Mouse (Mus musculus) monocyte, adult 2 months (primary cell): ENCODE measurements around the gene Pak4.
A peak's percentile ranks its signal among the peaks of the same experiment; 100 is the strongest.

Experiments
- DNase-seq, 2 experiments: peaks; one replicate each; pipeline ENCODE4 v3.0.0; 2022; ENCODE audit warnings: low spot score in 2 of 2, low read depth in 1 of 2

Pak4 gene

GRCm38 (mm10) chr7:28591862-28592261, 6.1 kb downstream of the Pak4 start:
- DNase-seq = no peak

GRCm38 (mm10) chr7:28587644-28588043, 10.3 kb downstream of the Pak4 start:
- no peak for DNase-seq

- no peak for DNase-seq
Measured at GRCm38 (mm10) chr7:28586663-28587411, 11.1 kb downstream of the Pak4 start.

- DNase-seq = no peak
Measured at GRCm38 (mm10) chr7:28585001-28585400, 13.0 kb downstream of the Pak4 start.

GRCm38 (mm10) chr7:28584468-28584867, 13.5 kb downstream of the Pak4 start:
- no peak for DNase-seq

GRCm38 (mm10) chr7:28583570-28584344, 14.2 kb downstream of the Pak4 start:
- peak; percentile 38 to 51 for DNase-seq

GRCm38 (mm10) chr7:28582841-28583240, 15.1 kb downstream of the Pak4 start:
- DNase-seq = no peak

- no peak for DNase-seq
Measured at GRCm38 (mm10) chr7:28581721-28582120, 16.3 kb downstream of the Pak4 start.

- no peak for DNase-seq
Measured at GRCm38 (mm10) chr7:28579826-28580225, 18.2 kb downstream of the Pak4 start.

GRCm38 (mm10) chr7:28578543-28579053, 19.4 kb downstream of the Pak4 start:
- DNase-seq = no peak

- no peak for DNase-seq
Measured at GRCm38 (mm10) chr7:28577826-28578542, 20.0 kb downstream of the Pak4 start.

- no peak for DNase-seq
Measured at GRCm38 (mm10) chr7:28576271-28576914, 21.6 kb downstream of the Pak4 start.

GRCm38 (mm10) chr7:28575597-28575996, 22.4 kb downstream of the Pak4 start:
- no peak for DNase-seq

GRCm38 (mm10) chr7:28573236-28573635, 24.7 kb downstream of the Pak4 start:
- no peak for DNase-seq

- DNase-seq = no peak
Measured at GRCm38 (mm10) chr7:28572689-28573088, 25.3 kb downstream of the Pak4 start.

- DNase-seq = no peak
Measured at GRCm38 (mm10) chr7:28570982-28571682, 26.9 kb downstream of the Pak4 start.

- DNase-seq = no peak
Measured at GRCm38 (mm10) chr7:28570291-28570981, 27.5 kb downstream of the Pak4 start.

- peak; percentile 45 to 48 for DNase-seq
Measured at GRCm38 (mm10) chr7:28568253-28568652, 29.7 kb downstream of the Pak4 start.

- no peak for DNase-seq
Measured at GRCm38 (mm10) chr7:28567539-28567938, 30.4 kb downstream of the Pak4 start.

- DNase-seq = no peak
Measured at GRCm38 (mm10) chr7:28565407-28565806, 32.6 kb downstream of the Pak4 start.
